Mouse (Mus musculus) olfactory bulb, adult 2 months (tissue): ENCODE data around the gene Isg15. TPM values are rescaled to one million over a fixed set of nuclear protein-coding genes. Genes with fewer than 3 reads are reported as not detected.
A peak's percentile ranks its signal among the peaks of the same experiment; 100 is the strongest.

Experiments
- H3K27ac ChIP-seq: fragments of 200-500 bp; 2 replicates; pipeline ENCODE4 v1.5.1; 2012; ENCODE audit warnings: low read depth, low read length; ENCODE audit not compliant: insufficient read depth
- H3K4me1 ChIP-seq: fragments of 200-500 bp; 2 replicates; pipeline ENCODE4 v1.6.1; 2012; ENCODE audit warnings: low read length; ENCODE audit not compliant: control insufficient read depth, insufficient read depth
- H3K4me3 ChIP-seq: fragments of 200-500 bp; 2 replicates; pipeline ENCODE4 v1.5.1; 2012; ENCODE audit warnings: mild to moderate bottlenecking, low read depth, low read length, moderate library complexity; ENCODE audit not compliant: insufficient read depth
- CTCF ChIP-seq: fragments of 200-500 bp; IDR thresholded peaks from 2 replicates; pipeline ENCODE4 v1.5.1; 2012; ENCODE audit warnings: low read depth, mild to moderate bottlenecking, low read length, moderate library complexity; ENCODE audit not compliant: insufficient read depth
- POLR2A ChIP-seq: fragments of 200-500 bp; IDR thresholded peaks from 2 replicates; pipeline ENCODE4 v1.6.1; 2012; ENCODE audit warnings: mild to moderate bottlenecking, low read depth, low read length, moderate library complexity; ENCODE audit not compliant: insufficient read depth
- WGBS: fragments of 180-500 bp; shearing (Covaris S2); methylation state at CpG from one replicate; pipeline ENCODE4 v1.1.7; 2018; 5-methylcytosine and 5-hydroxymethylcytosine counted together
- polyA plus RNA-seq: library from polyadenylated mRNA; stranded (reverse); fragments of >200 nt; gene quantifications from 2 replicates; pipeline ENCODE4 v1.2.4, GENCODE M21; 2012; ENCODE audit warnings: low replicate concordance; ENCODE audit not compliant: missing spikeins, insufficient read depth, insufficient read length

The Isg15 gene
- polyA plus RNA-seq, 1 experiment = not detected

GRCm38 (mm10) chr4:156208872-156209271 is 8.3 kb upstream of the Isg15 start:
- H3K4me1 ChIP-seq = peaks cover 5% of the 10 kb centered on the region; the same call in 1 of the 2 replicates
- no peak overlapping the region for H3K4me3 ChIP-seq
- WGBS = 93% methylated on average over 4 of the region's 4 CpGs
- TF ChIP-seq POLR2A (no peak), CTCF (no peak)
- no peak overlapping the region for H3K27ac ChIP-seq

- H3K27ac ChIP-seq = peak overlapping the region; percentile 65; the same call in 1 of the 2 replicates
- H3K4me1 ChIP-seq = peaks cover 19% of the 10 kb centered on the region; the same call in 1 of the 2 replicates
- no peak for TF ChIP-seq CTCF
- TF ChIP-seq POLR2A = no peak
- under 1% methylated on average over 49 of the region's 49 CpGs for WGBS
- H3K4me3 ChIP-seq = peak overlapping the region; percentile 83
Measured at GRCm38 (mm10) chr4:156203413-156204131, 3.0 kb upstream of the Isg15 start.

GRCm38 (mm10) chr4:156203001-156203412 is 2.4 kb upstream of the Isg15 start, which contains the start of gene AW011738:
Gene AW011738 (plus strand): TSS chr4:156203304.
- peak within 1 kb of the TSS; percentile 79 for H3K27ac ChIP-seq
- H3K4me1 ChIP-seq = peaks cover 19% of the 10 kb centered on the region; the same call in 1 of the 2 replicates
- H3K4me3 ChIP-seq = peak within 1 kb of the TSS; percentile 83
- under 1% methylated on average over 33 of the region's 39 CpGs for WGBS
- TF ChIP-seq POLR2A (no peak), CTCF (no peak)

GRCm38 (mm10) chr4:156202462-156202893 is 1.9 kb upstream of the Isg15 start:
- Histone ChIP-seq H3K4me1 (peaks cover 19% of the 10 kb centered on the region; the same call in 1 of the 2 replicates), H3K4me3 (peak overlapping the region; percentile 83), H3K27ac (peak overlapping the region; percentile 79)
- TF ChIP-seq CTCF (no peak), POLR2A (no peak)
- WGBS = 46% methylated on average over 12 of the region's 12 CpGs

- TF ChIP-seq CTCF (no peak), POLR2A (no peak)
- H3K27ac ChIP-seq = no peak overlapping the region
- WGBS = under 1% methylated on average over 26 of the region's 26 CpGs
- H3K4me3 ChIP-seq = peak overlapping the region; percentile 50
- peaks cover 25% of the 10 kb centered on the region for H3K4me1 ChIP-seq
Measured at GRCm38 (mm10) chr4:156197829-156198205, 2.8 kb downstream of the Isg15 start.

- TF ChIP-seq CTCF (no peak), POLR2A (peak; percentile 14; the same call in 1 of the 2 replicates)
- Histone ChIP-seq H3K4me3 (peak within 1 kb of the TSS; percentile 94), H3K4me1 (peaks cover 24% of the 10 kb centered on the region), H3K27ac (no peak within 1 kb of the TSS)
- WGBS = 1% methylated on average over 75 of the region's 88 CpGs
Measured at GRCm38 (mm10) chr4:156197131-156197828, 3.3 kb downstream of the Isg15 start, which contains the start of gene Agrn. Gene Agrn (minus strand): TSS chr4:156197488.

- TF ChIP-seq POLR2A (no peak), CTCF (no peak)
- 8% methylated on average over 35 of the region's 35 CpGs for WGBS
- no peak overlapping the region for H3K27ac ChIP-seq
- peak overlapping the region; percentile 94 for H3K4me3 ChIP-seq
- H3K4me1 ChIP-seq = peaks cover 24% of the 10 kb centered on the region
Measured at GRCm38 (mm10) chr4:156195927-156196870, 4.4 kb downstream of the Isg15 start.

GRCm38 (mm10) chr4:156194346-156194745 is 6.3 kb downstream of the Isg15 start:
- no peak overlapping the region for H3K27ac ChIP-seq
- TF ChIP-seq POLR2A (no peak), CTCF (no peak)
- H3K4me3 ChIP-seq = no peak overlapping the region
- 81% methylated on average over 6 of the region's 6 CpGs for WGBS
- peaks cover 25% of the 10 kb centered on the region for H3K4me1 ChIP-seq
